Mouse (Mus musculus) kidney, postnatal 0 days (tissue): ENCODE measurements around the gene Pou3f1. TPM values are rescaled to one million over a fixed set of nuclear protein-coding genes. Genes with fewer than 3 reads are reported as not detected.

ENCODE experiments used
- ATAC-seq: fragments of 200-750 bp; cut with Nextera tagmentation; replicated peaks from 2 replicates; pipeline ENCODE4 v1.8.0; 2017; ENCODE audit warnings: low read depth, moderate number of reproducible peaks, moderate TSS enrichment, moderate library complexity; ENCODE audit not compliant: low FRiP score
- DNase-seq: peaks from one replicate; pipeline ENCODE4 v3.0.0-alpha.2; 2016; ENCODE audit warnings: low spot score
- H3K27ac ChIP-seq: fragments of 300-500 bp; sonication (generic); 2 replicates; pipeline ENCODE4 v1.5.1; 2014; ENCODE audit warnings: mild to moderate bottlenecking
- H3K27me3 ChIP-seq: fragments of 300-500 bp; sonication (generic); 2 replicates; pipeline ENCODE4 v1.6.1; 2014; ENCODE audit warnings: low read length, mixed read lengths; ENCODE audit not compliant: insufficient read depth
- H3K36me3 ChIP-seq: fragments of 300-500 bp; sonication (generic); 2 replicates; pipeline ENCODE4 v1.6.1; 2014; ENCODE audit warnings: low read length, mixed read lengths; ENCODE audit not compliant: insufficient read depth
- H3K4me1 ChIP-seq: fragments of 300-500 bp; sonication (generic); replicated peaks from 2 replicates; pipeline ENCODE4 v1.6.1; 2014; ENCODE audit warnings: antibody characterized with exemption, low read length, mixed read lengths; ENCODE audit not compliant: insufficient read depth
- H3K4me2 ChIP-seq: fragments of 300-500 bp; sonication (generic); 2 replicates; pipeline ENCODE4 v1.6.1; 2014; ENCODE audit warnings: mild to moderate bottlenecking, low read length, moderate library complexity, mixed read lengths
- H3K4me3 ChIP-seq: fragments of 300-500 bp; sonication (generic); replicated peaks from 2 replicates; pipeline ENCODE4 v1.5.1; 2014; ENCODE audit warnings: low read depth, low read length
- H3K9ac ChIP-seq: fragments of 300-500 bp; sonication (generic); 2 replicates; pipeline ENCODE4 v1.6.1; 2014; ENCODE audit warnings: low read depth, low read length
- H3K9me3 ChIP-seq: fragments of 300-500 bp; sonication (generic); replicated peaks from 2 replicates; pipeline ENCODE4 v1.6.1; 2016; ENCODE audit warnings: low read length, inconsistent platforms, mixed read lengths
- CTCF ChIP-seq: IDR thresholded peaks from 2 replicates; pipeline ENCODE4 v1.5.1; 2016; ENCODE audit warnings: antibody characterized with exemption, low read depth, mild to moderate bottlenecking, moderate library complexity
- whole genome bisulfite sequencing: fragments of 180-500 bp; shearing (Covaris S2); extraction: QIAGEN DNeasy Blood & Tissue Kit; methylation state at CpG from one replicate; pipeline ENCODE4 v1.1.7; 2014; 5-methylcytosine and 5-hydroxymethylcytosine counted together
- polyA plus RNA-seq: library from polyadenylated mRNA; unstranded; fragments of >200 nt; fragmentation: Nextera tagmentation; extraction: Ambion mirVana; gene quantifications from 2 replicates; pipeline ENCODE4 v1.2.1, GENCODE M21; 2015

Pou3f1 gene
- polyA plus RNA-seq, 1 experiment from 2014 or later, result 0.57 TPM

DNA sequence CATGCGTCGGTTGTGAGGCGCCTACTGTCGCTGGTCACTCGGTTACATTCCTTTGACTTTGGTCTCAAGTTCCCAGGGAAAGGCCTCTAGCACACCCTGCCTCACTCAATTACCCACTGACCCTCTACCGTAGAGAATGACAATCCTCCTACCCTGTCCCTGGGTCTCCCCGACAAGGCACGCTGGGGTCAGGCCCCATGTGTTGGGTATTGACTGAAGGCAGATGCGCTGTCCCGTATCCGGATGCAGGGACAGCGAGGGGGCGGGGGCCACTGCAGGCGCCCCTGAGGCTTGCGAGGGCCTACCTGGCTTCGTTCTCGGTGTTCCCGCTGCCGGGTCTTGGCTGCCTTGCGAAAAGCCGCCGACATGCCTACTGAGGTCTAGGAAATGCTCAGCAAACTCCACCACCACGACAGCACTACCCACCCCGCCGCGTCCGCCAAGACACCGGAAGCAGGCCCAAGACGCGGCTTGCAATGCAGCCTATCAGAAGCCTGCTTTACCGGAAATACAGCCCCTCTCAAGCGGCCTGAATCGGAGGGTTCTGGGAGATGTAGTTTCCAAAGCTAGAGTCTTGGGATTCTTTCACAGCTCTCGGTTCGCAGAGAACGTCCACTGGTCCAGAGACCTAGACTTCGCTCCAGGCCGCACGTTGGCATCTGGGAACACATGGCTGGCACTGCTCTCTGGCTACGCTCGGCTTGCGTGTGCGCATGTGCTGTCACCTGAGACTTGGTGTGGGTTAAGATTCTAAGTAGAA, 36.7 kb downstream of the Pou3f1 start, which contains the start of gene Utp11:
TSS of gene Utp11 (minus strand) at position 466 of the 760 bp plus-strand sequence.
- Histone ChIP-seq H3K27ac (peak within 1 kb of the TSS; percentile 77), H3K27me3 (no peaks in the 10 kb centered on the region), H3K36me3 (no peaks in the 10 kb centered on the region), H3K4me2 (peak within 1 kb of the TSS; percentile 77), H3K9me3 (no peaks in the 10 kb centered on the region), H3K4me3 (peak within 1 kb of the TSS; percentile 74), H3K9ac (peak within 1 kb of the TSS; percentile 83), H3K4me1 (0 out of 2 replicates have a peak, but pooled peaks cover 5% of the 10 kb centered on the region)
- ATAC-seq (peak; percentile 96), DNase-seq (peak; percentile 98)
- under 1% methylated on average over 43 of the region's 43 CpGs for WGBS
- TF ChIP-seq CTCF, result no peak

DNA sequence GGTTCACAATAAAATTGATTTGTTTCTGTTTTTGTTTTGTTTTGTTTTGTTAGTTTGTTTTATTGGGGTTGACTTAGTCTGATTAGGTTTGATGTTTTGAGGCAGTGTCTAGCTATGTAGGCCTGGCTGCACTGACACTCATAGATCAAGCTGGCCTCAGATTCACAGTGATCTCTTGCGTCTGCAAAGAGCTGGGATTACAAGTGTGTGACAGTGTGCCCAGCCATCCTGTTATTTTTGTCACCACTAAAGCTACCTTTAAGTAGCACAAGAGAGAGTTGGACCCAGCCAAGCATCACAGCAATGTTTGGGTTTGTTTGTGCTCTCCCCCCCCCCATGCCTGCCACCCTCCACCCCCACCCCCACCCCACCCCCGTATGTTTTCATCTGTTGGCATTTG, 38.0 kb downstream of the Pou3f1 start:
- H3K4me3 ChIP-seq, result no peak overlapping the region
- no peak overlapping the region for H3K4me2 ChIP-seq
- H3K27me3 ChIP-seq, result no peaks in the 10 kb centered on the region
- ATAC-seq, result no peak
- 57% methylated on average over 2 of the region's 2 CpGs for WGBS
- no peak for DNase-seq
- H3K27ac ChIP-seq, result no peak overlapping the region
- TF ChIP-seq CTCF, result no peak
- no peaks in the 10 kb centered on the region for H3K9me3 ChIP-seq
- no peak overlapping the region for H3K9ac ChIP-seq
- H3K36me3 ChIP-seq, result no peaks in the 10 kb centered on the region
- H3K4me1 ChIP-seq, result peaks cover 6% of the 10 kb centered on the region; the same call in 1 of the 2 replicates

DNA sequence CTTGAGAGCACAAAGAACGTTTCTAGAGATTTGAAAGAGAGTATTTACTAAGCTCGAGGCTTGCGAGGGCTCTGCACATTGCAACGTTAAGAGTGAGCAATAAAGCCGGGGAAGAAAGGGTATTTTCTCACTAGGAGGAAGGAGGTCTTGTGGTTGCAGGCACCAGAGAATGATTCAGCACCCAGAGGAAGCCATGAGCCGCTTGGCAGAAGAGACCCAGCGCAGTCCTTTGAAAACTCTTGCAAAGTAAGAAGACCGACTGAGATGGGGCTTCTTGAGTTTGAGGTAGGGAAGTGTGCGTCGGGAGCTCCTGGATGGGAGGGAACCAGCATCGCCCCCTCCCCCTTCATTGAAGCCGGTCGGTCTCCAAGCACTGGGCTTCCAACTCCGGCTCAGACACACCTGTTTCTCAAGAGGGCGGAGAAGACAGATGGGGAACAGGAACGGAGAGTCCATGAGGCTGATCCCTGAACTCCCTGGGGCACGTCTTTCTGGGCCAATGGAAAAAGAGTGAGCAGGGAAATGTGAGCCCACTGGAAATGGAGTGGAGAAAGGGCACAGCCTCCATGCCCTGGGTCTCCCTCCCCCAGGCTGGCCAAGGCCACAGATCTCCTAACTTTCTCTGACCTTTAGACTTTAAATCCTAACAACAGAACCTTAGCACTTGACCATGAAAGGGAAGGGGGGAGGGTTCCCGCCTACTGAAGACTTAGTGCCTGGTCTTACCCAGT, 39.3 kb downstream of the Pou3f1 start:
- Histone ChIP-seq H3K4me1 (peaks cover 12% of the 10 kb centered on the region), H3K36me3 (no peaks in the 10 kb centered on the region), H3K9me3 (no peaks in the 10 kb centered on the region), H3K4me3 (no peak overlapping the region), H3K27me3 (no peaks in the 10 kb centered on the region), H3K27ac (no peak overlapping the region), H3K9ac (0 out of 2 replicates have a peak overlapping the region, but pooled peaks have one; percentile 27), H3K4me2 (peak overlapping the region; percentile 25; the same call in 1 of the 2 replicates)
- ATAC-seq (no peak), DNase-seq (no peak)
- TF ChIP-seq CTCF, result no peak
- whole genome bisulfite sequencing, result 10% methylated on average over 18 of the region's 18 CpGs

DNA sequence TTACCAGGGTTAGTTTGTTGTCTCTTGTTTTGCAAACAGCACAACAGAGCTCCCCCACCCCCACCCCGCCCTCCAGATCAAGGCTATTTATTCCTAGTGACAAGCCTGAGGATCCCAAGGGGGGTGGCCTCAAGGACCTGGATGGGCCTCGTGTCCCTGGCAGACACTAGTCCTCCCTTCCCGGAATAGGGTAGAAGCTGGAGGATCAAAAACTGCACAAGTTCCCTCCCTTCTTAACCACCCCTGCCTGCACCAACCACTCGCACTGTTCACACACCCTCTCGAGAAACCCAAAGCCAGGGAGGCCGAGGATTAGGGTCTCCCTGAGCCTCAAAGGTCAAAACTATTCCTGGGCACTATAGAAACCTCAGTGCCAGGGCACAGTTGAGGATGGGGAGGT, 43.2 kb downstream of the Pou3f1 start:
- peak overlapping the region; percentile 94 for H3K4me2 ChIP-seq
- no peaks in the 10 kb centered on the region for H3K36me3 ChIP-seq
- no peak for TF ChIP-seq CTCF
- no peak overlapping the region for H3K9ac ChIP-seq
- ATAC-seq, result no peak
- WGBS, result 23% methylated on average over 6 of the region's 6 CpGs
- no peaks in the 10 kb centered on the region for H3K9me3 ChIP-seq
- no peaks in the 10 kb centered on the region for H3K27me3 ChIP-seq
- H3K27ac ChIP-seq, result peak overlapping the region; percentile 74; the same call in 1 of the 2 replicates
- H3K4me1 ChIP-seq, result peaks cover 31% of the 10 kb centered on the region
- DNase-seq, result no peak
- H3K4me3 ChIP-seq, result peak overlapping the region; percentile 75; the same call in 1 of the 2 replicates

- Histone ChIP-seq H3K27me3 (no peaks in the 10 kb centered on the region), H3K27ac (peak within 1 kb of the TSS; percentile 74), H3K9me3 (no peaks in the 10 kb centered on the region), H3K4me3 (peak within 1 kb of the TSS; percentile 75), H3K9ac (peak within 1 kb of the TSS; percentile 76), H3K4me2 (peak within 1 kb of the TSS; percentile 94), H3K36me3 (no peaks in the 10 kb centered on the region), H3K4me1 (peaks cover 36% of the 10 kb centered on the region)
- peak; percentile 26; the same call in 1 of the 2 replicates for TF ChIP-seq CTCF
- WGBS, result under 1% methylated on average over 24 of the region's 59 CpGs
- ATAC-seq (peak; percentile 64), DNase-seq (peak; percentile 82)
Measured at GRCm38 (mm10) chr4:124700248-124700971, 43.8 kb downstream of the Pou3f1 start, which contains the start of gene Fhl3. Gene Fhl3, plus strand, starts transcription at chr4:124700701.
